Mouse (Mus musculus) brain, embryonic 14.5 days (tissue): ENCODE measurements at regions not wholly inside any gene's neighbourhood (a gene's known extent, or its start where the extent isn't known, plus 50 kb on each side); places are given as distances from the start of the nearest gene placed in this dataset.

Experiments
- CTCF ChIP-seq: fragments of 200-500 bp; IDR thresholded peaks from 2 replicates; pipeline ENCODE4 v1.5.1; 2012; ENCODE audit warnings: inconsistent platforms, mild to moderate bottlenecking, moderate library complexity, borderline replicate concordance; ENCODE audit not compliant: insufficient read depth, insufficient read length; ENCODE audit errors: extremely low read depth
- POLR2A ChIP-seq: fragments of 200-500 bp; IDR thresholded peaks from 2 replicates; pipeline ENCODE4 v1.6.1; 2012; ENCODE audit warnings: mild to moderate bottlenecking, inconsistent platforms, borderline replicate concordance; ENCODE audit not compliant: poor library complexity, insufficient read depth, insufficient read length, severe bottlenecking; ENCODE audit errors: extremely low read depth

GRCm38 (mm10) chr9:41735448-41736233 is 388.5 kb downstream of the Sorl1 start:
- TF ChIP-seq POLR2A = peak; percentile 26; the same call in 1 of the 2 replicates
- no peak for TF ChIP-seq CTCF
